Mouse (Mus musculus) urinary bladder, postnatal 10 days (tissue): ENCODE measurements at regions not wholly inside any gene's neighbourhood (a gene's known extent, or its start where the extent isn't known, plus 50 kb on each side); places are given as distances from the start of the nearest gene placed in this dataset.

Source experiments
- DNase-seq: peaks from one replicate; pipeline ENCODE4 v3.0.0; 2022; ENCODE audit warnings: low spot score

DNA sequence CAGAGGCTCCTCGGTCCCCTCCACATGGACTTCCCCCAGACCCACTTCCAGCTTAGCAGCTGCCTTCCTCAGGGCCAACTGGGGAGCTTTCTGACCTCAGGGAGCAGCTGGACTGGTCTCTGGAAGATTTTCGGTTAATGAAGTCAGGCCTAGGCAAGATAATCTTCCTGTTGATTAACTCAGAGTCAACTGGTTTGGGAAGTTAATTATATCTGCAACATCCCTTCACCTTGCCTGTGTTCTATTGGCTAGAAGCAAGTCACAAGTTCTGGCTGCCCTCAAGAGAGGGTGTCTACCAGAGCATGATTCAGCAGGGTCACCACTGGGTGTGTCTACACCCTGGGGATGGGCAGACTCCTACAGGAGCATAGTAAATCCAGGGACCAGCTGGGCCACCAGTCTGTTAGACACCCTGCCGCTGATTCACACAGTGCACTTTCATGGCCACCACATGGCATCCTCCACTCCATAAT lies 53.9 kb upstream of the Maml3 start:
- DNase-seq, result no peak

DNA sequence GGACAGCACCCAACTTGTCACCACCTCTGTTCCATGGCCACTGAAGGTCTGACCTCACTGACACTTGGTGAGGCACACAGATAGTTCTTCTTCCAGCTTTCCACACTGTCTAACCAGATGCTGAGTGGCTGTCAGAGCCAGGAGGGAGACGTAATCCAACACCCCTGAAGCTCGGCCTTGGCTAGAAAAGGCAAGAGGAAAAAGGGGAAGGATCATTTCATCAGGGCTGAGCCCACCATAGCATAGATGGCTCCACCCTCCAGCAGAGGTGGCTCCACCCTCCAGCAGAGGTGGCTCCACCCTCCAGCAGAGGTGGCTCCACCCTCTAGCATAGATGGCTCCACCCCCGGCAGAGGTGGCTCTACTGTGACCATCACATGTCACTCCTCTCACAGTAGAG lies 56.8 kb upstream of the Maml3 start:
- no peak for DNase-seq

DNA sequence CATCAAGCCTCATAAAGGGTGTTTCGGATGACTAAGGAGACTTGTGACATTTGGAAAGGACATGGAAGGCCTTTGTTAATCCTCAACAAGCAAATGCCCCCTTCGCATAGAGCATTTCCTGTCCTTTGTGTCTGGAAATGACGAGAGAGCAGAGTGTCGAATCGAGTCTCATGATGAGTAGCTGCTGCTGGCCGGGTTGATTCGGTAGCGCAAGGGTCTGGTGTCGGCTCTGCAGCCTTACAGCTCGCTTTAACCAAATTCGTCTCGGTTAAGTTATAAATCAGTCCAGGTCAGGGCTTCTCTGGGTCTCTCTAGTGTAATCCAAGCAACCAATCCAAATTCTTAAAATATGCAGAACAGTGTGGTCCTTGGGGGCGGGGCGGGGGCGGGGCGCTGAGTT lies 59.1 kb upstream of the Maml3 start:
- no peak for DNase-seq

DNA sequence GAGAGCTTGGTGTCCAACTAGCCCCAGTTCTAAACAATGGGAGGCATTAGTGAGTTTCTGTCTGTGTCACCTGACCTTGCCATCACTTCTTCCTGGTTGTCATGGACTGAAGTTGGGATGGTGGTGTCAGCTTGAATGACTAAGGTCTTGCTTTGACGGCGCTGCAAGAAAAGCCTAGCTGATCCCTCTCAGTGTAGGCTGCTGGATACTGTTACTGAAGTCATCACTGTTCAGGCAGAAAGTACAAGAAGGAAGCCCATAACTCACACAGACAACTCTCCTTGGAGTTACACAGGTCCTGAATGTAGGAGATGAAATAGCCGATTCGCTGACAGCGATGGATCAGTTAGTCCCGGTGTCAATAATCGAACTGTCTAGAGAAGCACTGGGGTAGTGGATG lies 62.5 kb upstream of the Maml3 start:
- no peak for DNase-seq

DNA sequence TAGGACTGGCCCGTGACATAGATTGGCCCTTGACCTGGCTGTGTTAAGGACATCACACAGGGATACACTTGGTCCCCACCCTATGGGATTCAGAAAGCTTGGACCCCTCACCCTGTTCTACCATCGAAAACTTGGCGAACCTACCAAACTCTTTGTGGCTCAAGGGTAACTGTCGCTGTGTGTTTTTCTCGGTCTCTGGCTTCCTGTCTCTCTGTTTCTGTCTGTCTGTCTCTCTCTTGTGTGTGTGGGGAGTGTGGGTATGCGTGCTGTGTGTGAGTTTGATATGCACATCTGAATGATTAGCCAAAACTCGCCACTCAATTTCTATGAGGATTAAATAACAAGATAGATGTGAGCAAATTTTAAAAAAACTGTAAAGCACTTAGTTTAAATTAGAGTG lies 66.0 kb upstream of the Maml3 start:
- DNase-seq, result no peak

DNA sequence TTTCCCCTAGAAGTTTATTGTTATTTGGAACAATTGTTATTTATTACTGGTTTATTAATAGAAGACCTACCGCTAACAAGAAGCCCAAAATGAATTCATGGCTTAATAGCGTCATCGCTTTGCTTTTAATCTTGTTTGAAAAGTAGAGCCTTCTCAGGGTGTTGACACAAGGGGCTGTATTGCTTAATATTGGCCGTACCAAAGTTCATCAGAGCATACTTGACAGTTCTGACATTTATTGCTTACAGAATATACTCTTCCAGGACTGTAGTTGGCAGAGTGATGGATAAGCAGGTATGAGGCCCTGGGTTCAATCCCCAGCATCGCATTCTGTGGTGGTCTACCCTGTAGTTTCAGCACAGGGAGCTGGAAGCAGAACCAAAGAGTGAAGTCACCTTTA lies 66.4 kb upstream of the Maml3 start:
- DNase-seq, result no peak

DNA sequence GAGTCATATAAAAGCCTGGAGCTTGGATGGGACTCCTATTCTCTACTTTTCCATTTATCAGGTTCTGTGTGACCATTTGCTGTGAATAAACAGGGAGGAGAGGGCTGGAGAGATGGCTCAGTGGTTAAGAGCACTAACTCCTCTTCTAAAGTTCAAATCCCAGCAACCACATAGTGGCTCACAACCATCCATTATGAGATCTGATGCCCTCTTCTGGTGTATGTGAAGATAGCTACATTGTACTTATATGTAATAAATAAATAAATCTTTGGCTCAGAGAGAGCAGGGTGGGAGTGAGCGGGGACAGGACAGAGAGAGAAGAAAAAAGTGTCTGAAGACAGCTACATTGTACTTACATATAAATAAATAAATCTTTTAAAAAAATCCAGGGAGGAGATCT lies 68.6 kb upstream of the Maml3 start:
- DNase-seq, result no peak

DNA sequence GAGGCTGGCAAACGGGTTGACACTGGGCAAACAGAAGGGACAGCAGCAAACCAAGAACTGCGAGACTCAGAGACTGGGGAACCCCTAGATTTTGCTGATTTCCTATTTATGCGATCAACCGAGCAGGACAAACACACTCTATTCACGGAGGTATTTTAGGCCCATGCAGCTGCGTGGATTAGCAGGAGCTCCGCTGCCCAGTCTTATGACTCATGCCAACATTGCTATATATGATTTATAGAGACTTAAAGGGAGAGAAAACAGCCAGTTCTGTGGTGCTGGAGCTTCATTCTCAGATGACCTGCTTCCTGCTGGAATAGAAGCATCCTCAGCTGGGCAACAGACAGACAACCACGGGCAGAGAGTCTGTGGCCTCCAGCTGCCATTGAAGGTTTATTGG lies 71.2 kb upstream of the Maml3 start:
- DNase-seq, result no peak

DNA sequence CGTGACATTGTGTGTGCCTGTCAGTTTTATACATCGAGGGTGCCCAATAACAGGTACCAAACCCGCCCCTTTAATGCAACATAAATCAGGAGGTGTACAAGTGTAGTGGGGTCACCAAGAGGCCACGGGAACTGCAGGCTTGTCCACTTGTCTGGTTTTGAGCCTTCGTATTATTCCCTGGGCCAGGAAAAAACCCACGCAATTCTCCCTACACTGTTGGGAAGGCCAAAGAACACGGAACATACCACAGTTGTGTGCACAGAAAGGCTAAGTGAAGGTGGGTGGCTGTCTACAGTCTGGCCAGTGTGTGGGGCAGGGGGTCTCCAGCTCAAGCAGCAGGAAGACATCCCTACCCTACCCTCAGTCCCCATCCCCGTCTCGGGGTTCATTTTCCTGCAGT lies 74.0 kb upstream of the Maml3 start:
- no peak for DNase-seq

DNA sequence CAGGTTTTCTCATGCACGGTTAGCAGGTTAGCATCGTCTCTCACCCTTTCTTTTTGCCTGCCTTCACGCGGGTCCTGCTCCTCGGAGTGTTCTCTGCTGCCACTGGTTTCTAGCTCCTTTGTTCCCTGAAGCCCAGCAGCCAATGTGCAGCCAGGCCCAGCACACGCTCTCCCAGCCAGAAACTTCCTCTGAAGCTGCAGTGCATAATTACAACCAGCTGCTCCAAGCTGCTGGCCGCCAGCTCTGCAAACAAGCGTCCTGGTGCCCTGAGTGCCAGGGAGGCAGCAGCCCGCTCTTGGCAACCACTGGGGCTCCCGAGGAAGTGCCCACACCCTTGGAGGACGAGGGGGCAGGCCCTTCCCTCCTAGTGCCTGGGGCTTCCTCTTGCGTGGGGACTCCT lies 74.8 kb upstream of the Maml3 start:
- DNase-seq, result no peak

DNA sequence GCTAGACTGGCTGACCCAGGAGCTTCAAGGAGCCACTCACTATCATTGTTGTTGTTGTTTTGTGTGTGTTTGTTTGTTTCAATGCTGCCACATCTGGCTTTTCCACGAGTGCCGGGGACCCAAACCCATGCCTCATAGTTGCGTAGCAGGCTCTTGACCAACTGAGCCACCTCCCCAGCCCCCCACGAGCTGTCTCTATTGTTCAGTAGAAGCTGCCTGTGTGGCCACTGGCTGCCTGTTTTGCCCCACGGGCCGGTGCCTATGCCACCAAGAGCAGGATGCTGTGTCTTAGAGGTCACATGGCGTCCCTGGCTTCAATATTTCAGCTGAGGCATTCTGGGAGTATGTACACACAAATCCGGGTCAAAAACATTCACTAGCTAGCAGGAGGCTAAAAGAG lies 75.4 kb upstream of the Maml3 start:
- no peak for DNase-seq

DNA sequence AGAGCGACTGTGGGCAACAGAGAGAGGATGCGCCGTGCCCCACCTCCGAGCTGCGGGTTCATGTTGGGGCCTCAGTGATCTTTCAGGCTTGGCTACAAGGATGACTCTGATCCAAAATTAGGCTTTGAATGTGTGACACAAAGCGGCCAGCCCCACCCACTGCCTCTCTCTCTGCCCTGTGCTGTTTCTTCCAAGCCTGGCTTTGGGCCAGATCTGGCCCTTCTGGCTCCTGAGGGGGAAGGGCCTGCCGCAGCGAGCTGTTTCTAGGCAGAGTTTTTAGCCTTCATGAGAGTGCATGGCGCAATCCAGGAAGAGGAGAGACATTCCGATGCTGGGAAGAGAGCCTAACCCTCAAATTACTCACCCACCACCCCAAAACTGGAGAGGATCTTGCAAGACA lies 75.9 kb upstream of the Maml3 start:
- peak; percentile 33 for DNase-seq

DNA sequence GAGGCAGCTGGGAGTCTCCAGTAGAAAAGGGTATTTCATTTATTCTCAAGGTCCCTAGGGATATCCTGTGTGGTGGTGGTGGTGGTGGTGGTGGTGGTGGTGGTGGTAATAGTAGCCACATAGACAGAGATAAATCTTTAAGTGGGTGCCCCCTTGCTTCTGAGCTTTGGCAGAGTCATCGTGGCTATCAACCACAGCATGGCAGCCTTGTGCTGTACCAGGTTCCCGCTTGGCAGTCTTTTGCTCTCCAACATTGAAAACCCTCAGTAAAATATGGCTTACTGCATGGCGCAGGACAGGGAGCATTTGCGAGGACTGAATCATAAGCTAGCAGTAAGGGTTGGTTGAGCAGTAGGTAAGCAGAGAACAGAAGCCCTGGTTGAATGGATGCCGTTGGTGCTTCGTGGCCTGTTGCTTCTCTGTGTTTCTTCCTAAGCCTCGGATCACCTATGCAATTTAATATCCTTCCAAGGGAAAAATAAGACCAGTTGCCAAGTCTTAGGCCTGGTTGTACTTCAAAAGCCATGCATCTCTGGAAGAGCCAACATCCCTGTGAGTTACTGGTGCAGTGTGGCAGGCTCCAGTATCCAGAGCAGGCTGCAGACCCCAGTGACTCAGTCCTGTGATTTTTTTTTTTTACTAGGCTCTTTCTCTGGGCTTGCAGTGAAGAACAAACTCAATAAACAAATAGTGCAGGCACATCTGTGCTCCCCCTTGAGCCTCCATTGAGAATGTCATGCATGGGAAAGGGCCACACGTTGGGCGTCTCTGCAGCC lies 76.6 kb upstream of the Maml3 start:
- no peak for DNase-seq

DNA sequence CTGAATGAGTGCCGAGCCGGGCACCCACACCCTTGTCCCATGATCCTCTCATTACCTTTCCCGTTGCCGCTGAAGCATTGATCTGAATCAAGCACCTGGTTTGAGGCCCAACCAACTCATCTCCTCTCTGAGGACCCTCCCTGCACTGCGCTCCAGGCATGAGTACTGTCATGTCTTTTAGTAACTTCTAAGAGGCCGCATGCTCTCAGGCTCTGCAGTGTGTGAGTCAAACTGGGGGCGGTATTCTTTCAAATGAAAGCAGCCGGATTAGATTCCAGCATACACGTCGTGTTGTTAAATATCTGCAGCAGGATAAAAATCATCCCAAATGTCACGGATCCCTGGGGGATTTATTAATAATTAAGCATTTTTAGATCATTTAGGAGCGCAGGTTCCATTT lies 79.4 kb upstream of the Maml3 start:
- DNase-seq, result no peak

DNA sequence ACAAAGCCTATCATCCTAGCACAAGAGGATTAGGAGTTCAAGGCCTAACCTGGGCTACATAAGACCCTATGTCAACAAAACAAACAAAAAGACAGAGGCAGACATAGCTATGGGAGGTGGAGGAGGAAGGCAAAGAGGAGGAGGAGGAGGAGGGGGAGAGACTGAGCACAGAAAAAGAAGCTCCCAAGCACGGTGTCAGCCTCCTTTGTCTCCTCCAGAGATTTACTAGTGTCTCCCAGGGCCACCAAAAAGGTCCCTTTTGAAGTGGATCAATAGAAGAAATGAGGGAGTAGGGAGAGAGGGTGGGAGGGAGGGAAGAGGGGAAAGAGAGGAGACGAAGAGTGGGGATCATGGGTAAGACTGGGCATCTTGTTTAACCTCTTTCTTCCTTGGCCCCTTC lies 80.5 kb upstream of the Maml3 start:
- DNase-seq, result no peak

DNA sequence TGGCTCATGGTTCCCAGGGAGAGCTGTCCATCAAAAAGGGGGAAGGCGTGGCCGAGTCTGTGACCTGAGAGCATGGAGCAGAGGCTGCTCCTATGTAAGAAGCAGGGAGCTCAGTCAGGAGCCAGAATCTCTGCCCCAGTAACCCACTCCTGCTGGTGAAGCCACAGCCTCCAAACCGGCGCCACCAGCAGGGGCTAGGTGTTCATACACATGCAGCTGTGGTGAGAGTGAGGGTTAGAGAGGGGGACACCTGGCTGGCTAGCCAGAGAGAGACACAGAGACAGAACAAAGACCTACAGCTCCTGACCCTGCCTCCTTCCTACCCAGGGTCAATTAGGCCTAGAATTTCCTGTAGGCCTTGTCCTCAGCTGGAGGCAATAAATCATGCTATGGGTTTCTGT lies 80.7 kb upstream of the Foxo1 start:
- no peak for DNase-seq

DNA sequence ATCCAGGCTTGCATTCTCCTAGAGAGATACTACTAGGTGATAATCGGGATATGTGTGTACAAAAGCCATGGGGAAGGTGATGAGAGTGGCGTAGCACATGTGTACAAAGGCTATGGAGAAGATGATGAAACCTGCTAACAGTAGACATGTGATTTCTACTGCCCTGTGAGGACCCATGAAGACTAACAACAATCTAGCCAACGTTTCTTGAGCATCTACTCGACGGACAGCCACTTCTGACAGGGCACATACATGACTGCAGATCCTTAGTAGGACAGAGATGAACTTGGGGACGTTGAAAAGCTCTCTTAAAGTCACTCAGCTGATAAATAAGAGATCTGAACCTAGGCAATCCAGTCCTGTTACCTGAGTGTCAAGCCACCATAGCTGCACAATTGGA lies 79.8 kb upstream of the Foxo1 start:
- no peak for DNase-seq

DNA sequence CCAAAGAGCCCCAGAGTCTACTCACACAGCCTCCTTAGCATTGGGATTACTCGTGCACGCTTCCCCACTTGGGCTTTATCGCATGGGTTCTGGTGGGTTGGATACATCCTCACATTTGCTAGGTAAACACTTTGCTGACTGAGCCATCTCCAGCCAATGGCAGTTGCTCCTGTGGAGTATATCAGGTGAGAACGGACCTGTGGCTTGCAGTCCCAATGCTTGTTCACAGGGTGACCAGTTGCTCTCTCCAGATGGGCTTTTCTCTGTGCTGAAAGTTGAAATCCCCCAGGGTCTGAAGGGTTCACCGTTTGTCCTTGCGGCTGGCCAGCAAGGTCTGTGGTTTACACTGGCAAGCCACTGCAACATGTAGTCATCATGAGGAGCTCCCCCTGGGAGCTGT lies 79.1 kb upstream of the Foxo1 start:
- DNase-seq, result no peak

DNA sequence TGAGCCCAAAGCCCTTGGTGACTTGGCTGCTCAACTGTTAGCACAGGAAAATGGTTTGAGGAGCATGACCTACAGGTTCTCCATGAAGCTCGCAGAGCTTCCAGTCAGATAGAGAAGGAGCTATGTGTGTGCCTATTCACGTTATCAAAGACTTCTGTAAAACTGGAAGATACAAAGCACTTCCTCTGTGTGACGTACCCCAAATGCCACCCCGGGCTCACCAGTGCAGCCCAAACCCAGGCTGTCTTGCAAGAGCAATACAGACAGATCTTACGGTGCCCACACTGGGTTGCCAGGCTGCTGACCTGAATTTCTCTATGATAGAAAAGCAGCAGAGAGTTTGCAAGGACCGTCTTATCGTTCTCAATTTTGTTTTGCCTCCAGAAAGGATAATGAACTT lies 78.1 kb upstream of the Foxo1 start:
- no peak for DNase-seq

DNA sequence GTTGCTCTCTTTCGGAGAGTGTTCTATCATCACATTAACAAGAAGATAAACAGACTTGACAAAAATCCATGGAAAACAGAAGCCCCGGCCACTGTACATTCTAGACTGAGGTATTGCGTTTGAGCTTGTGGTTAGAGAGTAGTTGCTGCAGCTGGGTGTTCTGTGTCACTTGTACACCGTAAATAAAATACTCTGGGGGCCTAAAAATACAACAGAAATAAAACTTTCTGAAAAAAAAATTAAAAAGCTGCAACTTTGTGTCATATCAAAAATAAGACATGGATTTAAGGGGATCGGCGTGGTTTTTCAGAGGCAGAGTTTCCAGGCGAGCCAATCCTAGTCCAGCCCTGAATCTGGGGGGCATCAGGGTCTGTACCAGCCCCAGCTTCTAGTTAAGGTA lies 75.1 kb upstream of the Foxo1 start:
- no peak for DNase-seq

DNA sequence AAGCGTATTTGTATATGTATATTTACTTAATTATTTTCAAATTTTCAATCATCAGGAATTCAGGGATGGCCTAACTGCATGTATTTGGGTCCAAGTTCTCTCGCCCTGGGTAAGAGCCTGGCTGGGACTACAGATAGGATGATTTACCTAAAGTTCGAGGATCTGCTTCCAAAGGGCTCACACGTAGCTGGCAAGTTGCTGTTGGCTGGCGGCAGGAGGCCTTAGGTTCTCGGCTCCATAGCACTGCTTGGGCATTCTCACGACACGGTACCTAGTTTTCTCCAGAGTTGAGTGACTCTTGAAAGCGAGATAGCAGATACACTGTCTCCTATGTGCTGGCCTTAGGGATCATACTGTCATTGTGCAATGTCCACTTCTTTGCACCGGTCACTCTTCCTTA lies 73.9 kb upstream of the Foxo1 start:
- no peak for DNase-seq

DNA sequence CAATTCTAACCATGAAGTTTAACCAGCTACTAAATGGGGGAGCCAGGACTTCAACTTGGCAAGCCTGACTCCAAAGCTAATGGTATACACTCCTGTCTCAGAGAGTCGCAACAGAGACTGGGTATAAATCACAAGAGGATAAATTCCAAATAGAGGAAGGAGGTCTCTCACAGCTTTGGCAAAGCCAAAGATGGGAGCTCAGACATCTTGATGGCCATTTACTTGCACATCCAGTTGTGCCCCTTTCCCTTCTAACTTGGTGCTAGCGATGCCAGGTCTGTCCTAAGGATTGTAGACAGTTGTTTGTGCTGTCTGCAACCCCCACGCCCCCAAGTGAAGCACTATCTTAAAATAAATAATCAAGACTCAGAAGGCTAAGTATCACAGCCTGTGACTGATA lies 72.7 kb upstream of the Foxo1 start:
- no peak for DNase-seq

DNA sequence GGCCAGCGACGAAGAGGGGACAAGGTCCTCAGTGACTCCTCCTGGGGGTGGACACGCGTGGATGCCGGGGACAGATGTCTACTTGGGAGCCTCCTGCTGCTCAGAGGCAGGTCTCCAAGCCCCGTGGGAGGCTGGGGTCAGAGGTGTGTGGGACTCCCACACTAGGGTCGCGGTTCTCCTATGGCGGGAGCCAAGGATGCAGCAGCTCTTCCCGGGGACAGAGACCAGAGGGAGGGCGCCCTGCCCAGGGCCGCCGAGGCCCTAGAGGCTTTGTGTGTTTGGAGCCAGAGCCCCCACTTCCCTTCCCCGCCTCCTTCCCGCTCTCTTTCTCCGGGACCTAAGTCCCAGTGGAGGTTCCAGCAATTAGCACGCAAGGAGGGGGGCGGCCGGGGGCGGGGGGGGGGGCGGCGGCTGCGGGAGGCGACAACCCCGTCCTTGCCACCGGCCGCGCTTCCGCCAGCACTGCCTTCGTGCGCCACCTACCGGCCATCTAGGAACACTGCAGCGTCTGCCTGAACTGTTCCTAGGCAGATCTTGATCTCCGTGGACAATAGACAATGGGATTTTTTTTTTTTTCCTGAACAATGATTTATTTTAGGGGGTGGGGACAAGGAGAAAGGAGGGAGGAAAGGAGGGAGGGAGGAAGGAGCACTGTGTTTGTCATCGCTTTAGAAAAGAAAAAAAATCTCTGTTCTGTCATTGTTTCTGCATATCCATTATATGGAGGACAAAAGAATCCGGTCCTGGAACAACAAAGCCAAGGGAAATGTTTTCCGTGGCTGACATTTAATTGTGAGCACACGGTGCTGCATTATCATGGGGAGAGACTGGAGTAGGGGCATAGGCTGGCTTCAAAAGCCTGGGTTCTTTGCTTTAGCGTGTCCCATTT lies 71.8 kb upstream of the Foxo1 start:
- DNase-seq, result peak; percentile 34

DNA sequence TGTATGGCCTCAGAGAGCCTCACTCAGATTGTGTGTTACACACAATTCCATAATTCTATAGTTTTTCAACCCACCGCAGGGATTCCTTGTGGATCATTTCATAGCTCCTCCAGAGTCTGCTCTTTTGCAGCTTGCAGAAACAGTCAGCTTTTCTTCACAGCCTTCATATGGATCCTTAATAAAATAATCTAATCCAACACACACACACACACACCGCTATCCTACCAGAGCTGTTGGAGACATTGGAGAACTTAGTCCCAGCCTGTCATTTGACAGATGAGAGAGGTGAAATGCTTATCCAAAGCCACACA lies 71.2 kb upstream of the Foxo1 start:
- no peak for DNase-seq
